Mouse (Mus musculus): Measurements from ENCODE around the gene Calm3. TPM values are rescaled to one million over a fixed set of nuclear protein-coding genes. Genes with fewer than 3 reads are reported as not detected.

Calm3 gene
- polyA plus RNA-seq (2014; fragmentation: Illumina TruSeq; extraction: RNeasy Lipid Tissue Mini Kit (QIAGEN cat#74804); ENCODE audit: low read depth, low replicate concordance): 125 TPM

GRCm38 (mm10) chr7:16924037-16924834 lies at the start of gene Calm3:
Gene Calm3 (minus strand): TSS chr7:16924114.

GRCm38 (mm10) chr7:16959539-16960187 lies 35.7 kb upstream of the Calm3 start, which contains the start of gene Pnmal1:
Gene Pnmal1 (plus strand): TSS chr7:16959679.

GRCm38 (mm10) chr7:16944061-16944807 lies 20.3 kb upstream of the Calm3 start, which contains the start of gene Pnmal2:
Gene Pnmal2 (plus strand): TSS chr7:16944682.

GRCm38 (mm10) chr7:16906281-16906680 lies 17.6 kb downstream of the Calm3 start, which contains the start of gene Ptgir:
Gene Ptgir (plus strand): TSS chr7:16906490.

DNA sequence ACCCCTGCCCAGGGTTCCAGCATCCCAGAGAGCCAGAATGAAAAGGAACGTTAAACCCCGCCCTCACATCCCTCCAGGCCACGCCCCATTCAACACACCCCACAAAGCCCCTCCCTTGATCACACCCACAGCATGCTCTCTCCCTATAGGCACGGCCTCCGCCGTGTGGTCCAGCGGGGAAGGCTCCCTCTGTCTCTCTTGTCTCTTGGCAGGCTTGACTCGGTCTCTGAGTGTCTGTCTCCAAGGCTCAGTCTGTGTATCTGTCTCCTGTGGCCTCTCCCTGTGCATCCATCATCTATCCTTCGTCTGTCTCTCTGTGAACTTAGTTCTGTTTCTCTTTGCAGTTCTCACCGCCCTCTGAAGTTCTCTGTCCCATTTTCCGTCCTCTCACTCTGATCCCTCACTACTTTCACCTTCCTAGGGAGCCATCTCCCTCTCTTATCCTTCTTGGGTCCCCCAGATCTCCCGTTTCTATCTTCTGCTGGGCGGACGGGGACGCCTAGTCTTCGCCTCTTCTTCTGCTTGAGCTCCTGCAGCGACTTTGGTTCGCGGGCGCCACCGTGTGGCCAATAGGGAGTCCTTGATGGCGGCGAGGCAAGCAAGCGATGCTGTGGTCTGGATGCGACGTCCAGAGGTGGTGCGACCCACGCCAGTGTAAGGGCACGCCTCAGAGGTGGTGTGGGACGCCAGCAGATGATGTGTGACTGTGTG lies 32.1 kb downstream of the Calm3 start, which contains the start of gene Gng8:
Gene Gng8 (plus strand): TSS at position 146 of the 711 bp plus-strand sequence.

DNA sequence AGATGAGACGGTGACA lies 48.8 kb downstream of the Calm3 start, which contains the start of gene Dact3:
Gene Dact3 (plus strand): TSS at position 8 of the 16 bp plus-strand sequence.

Other genes with a start within 250 kb of the Calm3 start
- not detected for gene Ceacam15, start 248.4 kb downstream of the Calm3 start, polyA plus RNA-seq (2014; fragmentation: Illumina TruSeq; extraction: RNeasy Lipid Tissue Mini Kit (QIAGEN cat#74804); ENCODE audit: low read depth, low replicate concordance)
- not detected for gene Ceacam9, start 202.2 kb downstream of the Calm3 start, polyA plus RNA-seq (2014; fragmentation: Illumina TruSeq; extraction: RNeasy Lipid Tissue Mini Kit (QIAGEN cat#74804); ENCODE audit: low read depth, low replicate concordance)
- 82.0 TPM for gene Ap2s1, start 185.7 kb downstream of the Calm3 start, polyA plus RNA-seq (2014; fragmentation: Illumina TruSeq; extraction: RNeasy Lipid Tissue Mini Kit (QIAGEN cat#74804); ENCODE audit: low read depth, low replicate concordance)
- gene Slc1a5, start 142.8 kb downstream of the Calm3 start, polyA plus RNA-seq (2014; fragmentation: Illumina TruSeq; extraction: RNeasy Lipid Tissue Mini Kit (QIAGEN cat#74804); ENCODE audit: low read depth, low replicate concordance): 3.7 TPM
- 47.0 TPM for gene Strn4, start 108.2 kb downstream of the Calm3 start, polyA plus RNA-seq (2014; fragmentation: Illumina TruSeq; extraction: RNeasy Lipid Tissue Mini Kit (QIAGEN cat#74804); ENCODE audit: low read depth, low replicate concordance)
- gene Fkrp, start 107.4 kb downstream of the Calm3 start, polyA plus RNA-seq (2014; fragmentation: Illumina TruSeq; extraction: RNeasy Lipid Tissue Mini Kit (QIAGEN cat#74804); ENCODE audit: low read depth, low replicate concordance): 1.6 TPM
- 0.29 TPM for gene Prkd2, start 81.2 kb downstream of the Calm3 start, polyA plus RNA-seq (2014; fragmentation: Illumina TruSeq; extraction: RNeasy Lipid Tissue Mini Kit (QIAGEN cat#74804); ENCODE audit: low read depth, low replicate concordance)
- gene Dact3, start 48.8 kb downstream of the Calm3 start, polyA plus RNA-seq (2014; fragmentation: Illumina TruSeq; extraction: RNeasy Lipid Tissue Mini Kit (QIAGEN cat#74804); ENCODE audit: low read depth, low replicate concordance): 2.9 TPM
- 0.85 TPM for gene Gng8, start 32.3 kb downstream of the Calm3 start, polyA plus RNA-seq (2014; fragmentation: Illumina TruSeq; extraction: RNeasy Lipid Tissue Mini Kit (QIAGEN cat#74804); ENCODE audit: low read depth, low replicate concordance)
- gene Ptgir, start 17.6 kb downstream of the Calm3 start, polyA plus RNA-seq (2014; fragmentation: Illumina TruSeq; extraction: RNeasy Lipid Tissue Mini Kit (QIAGEN cat#74804); ENCODE audit: low read depth, low replicate concordance): not detected
- gene Pnmal2, start 20.6 kb upstream of the Calm3 start, polyA plus RNA-seq (2014; fragmentation: Illumina TruSeq; extraction: RNeasy Lipid Tissue Mini Kit (QIAGEN cat#74804); ENCODE audit: low read depth, low replicate concordance): 10.4 TPM
- gene Pnmal1, start 35.6 kb upstream of the Calm3 start, polyA plus RNA-seq (2014; fragmentation: Illumina TruSeq; extraction: RNeasy Lipid Tissue Mini Kit (QIAGEN cat#74804); ENCODE audit: low read depth, low replicate concordance): 8.2 TPM
- gene Gm42372, start 59.0 kb upstream of the Calm3 start, polyA plus RNA-seq (2014; fragmentation: Illumina TruSeq; extraction: RNeasy Lipid Tissue Mini Kit (QIAGEN cat#74804); ENCODE audit: low read depth, low replicate concordance): 2.9 TPM
- gene Ccdc8, start 68.6 kb upstream of the Calm3 start, polyA plus RNA-seq (2014; fragmentation: Illumina TruSeq; extraction: RNeasy Lipid Tissue Mini Kit (QIAGEN cat#74804); ENCODE audit: low read depth, low replicate concordance): 0.48 TPM
- 11.6 TPM for gene Ppp5c, start 103.8 kb upstream of the Calm3 start, polyA plus RNA-seq (2014; fragmentation: Illumina TruSeq; extraction: RNeasy Lipid Tissue Mini Kit (QIAGEN cat#74804); ENCODE audit: low read depth, low replicate concordance)
- gene Hif3a, start 138.3 kb upstream of the Calm3 start, polyA plus RNA-seq (2014; fragmentation: Illumina TruSeq; extraction: RNeasy Lipid Tissue Mini Kit (QIAGEN cat#74804); ENCODE audit: low read depth, low replicate concordance): 2.0 TPM
- 0.27 TPM for gene Psg16, start 149.9 kb upstream of the Calm3 start, polyA plus RNA-seq (2014; fragmentation: Illumina TruSeq; extraction: RNeasy Lipid Tissue Mini Kit (QIAGEN cat#74804); ENCODE audit: low read depth, low replicate concordance)
- gene Ceacam3, start 226.2 kb upstream of the Calm3 start, polyA plus RNA-seq (2014; fragmentation: Illumina TruSeq; extraction: RNeasy Lipid Tissue Mini Kit (QIAGEN cat#74804); ENCODE audit: low read depth, low replicate concordance): 1.1 TPM

Data from testis, adult 10 weeks (tissue).